Mouse (Mus musculus) ZHBTc4 (cell line): Measurements from ENCODE around the gene Mdh1.
"Not testable (repeated sequence)": the region's sequence is repeated elsewhere in the genome, so short reads cannot be mapped to it uniquely, and the experiment has no call there.

Source experiments
- DNase-seq: peaks from one replicate; pipeline ENCODE4 v3.0.0-alpha.2; 2011; ENCODE audit warnings: low read depth, low spot score

The Mdh1 gene

DNA sequence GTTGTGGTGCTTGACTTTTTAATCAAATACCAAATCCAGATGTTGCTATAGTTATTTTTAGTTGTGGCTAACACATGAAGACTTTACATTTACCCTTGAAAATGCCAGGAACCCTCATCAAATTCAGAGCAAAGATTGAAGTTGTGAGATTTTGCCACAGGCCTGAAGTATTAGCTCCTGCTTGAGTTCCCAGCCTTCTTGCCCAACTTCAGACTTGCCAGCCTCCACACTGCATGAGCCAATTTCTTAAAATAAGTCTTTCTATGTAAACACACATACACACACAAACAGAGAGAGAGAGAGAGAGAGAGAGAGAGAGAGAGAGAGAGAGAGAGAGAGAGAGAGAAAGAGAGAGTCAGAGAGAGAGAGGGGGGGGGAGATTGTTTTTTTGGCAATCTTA is 26.2 kb downstream of the Mdh1 start:
- no peak for DNase-seq

DNA sequence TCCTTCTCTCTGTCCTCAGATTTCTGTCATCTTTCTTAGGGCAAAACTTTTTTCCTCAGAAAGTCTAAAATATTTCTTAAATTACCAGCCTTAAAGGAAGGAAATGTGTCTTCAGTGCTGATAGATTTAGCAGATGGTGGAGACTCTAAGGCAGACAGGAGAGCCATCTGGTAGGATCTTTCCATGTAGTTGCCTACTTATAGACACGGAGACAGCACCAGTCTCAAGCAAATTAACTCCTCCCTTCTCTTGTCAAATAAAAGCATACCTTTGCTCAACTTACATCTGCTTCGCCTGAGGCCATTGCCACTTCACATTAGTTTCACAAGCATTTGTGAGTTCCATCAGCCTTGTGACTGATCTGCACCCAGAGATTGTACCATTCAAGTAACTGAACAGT is 27.1 kb downstream of the Mdh1 start:
- DNase-seq, result peak; percentile 11

DNA sequence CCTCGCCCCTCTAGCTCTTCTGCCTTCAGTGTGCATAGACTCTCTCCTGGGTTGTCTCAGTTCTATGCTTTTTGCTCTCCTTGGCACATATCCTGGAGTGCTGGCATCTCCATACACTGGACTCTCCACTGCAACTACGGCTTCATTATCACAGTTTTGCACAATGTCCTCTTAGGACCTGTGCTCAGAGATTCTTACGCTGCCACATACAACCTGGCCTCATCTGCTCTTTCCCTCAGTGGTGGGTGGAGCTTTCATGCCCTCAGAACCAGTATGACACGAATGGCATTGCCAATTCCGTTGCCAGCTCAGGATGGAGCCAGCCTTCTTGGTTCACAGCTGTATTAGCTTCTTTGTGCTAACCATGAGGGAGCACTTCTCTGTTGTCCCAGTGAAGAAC is 29.4 kb downstream of the Mdh1 start:
- DNase-seq, result no peak

DNA sequence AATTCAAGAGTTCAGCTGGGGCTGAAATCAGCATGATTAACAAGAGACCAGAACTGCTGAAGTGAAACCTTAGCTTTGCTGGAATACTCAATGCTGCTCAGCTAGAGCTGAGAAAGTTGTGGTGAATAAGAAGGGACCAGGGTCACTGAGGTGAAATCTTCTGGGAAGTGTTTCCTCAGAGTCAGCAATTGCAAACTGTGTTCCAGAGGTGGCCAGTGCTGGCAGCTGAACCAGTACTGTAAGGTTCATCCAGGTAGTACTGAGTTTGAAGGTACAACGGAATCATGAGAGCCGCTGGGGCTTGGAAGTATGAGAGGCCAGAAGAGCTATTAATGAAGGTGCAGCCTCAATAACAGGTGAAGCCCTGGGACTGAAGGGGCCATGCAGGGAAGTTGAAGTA is 31.5 kb downstream of the Mdh1 start:
- no peak for DNase-seq

GRCm38 (mm10) chr11:21540072-21540471 is 32.1 kb downstream of the Mdh1 start:
- no peak for DNase-seq

DNA sequence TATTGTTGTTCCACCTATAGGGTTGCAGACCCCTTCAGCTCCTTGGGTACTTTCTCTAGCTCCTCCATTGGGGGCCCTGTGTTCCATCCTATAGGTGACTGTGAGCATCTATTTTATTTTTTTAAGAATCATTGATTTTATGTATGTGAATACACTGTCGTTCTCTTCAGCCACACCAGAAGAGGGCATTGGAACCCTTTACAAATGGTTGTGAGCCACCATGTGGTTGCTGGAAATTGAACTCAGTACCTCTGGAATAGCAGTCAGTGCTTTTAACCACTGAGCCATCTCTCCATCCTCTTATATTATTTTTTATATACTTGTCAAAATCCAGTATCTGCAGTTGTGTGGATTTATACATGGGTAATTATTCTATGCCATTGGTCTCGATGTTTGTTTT is 41.3 kb downstream of the Mdh1 start:
- not testable (repeated sequence) for DNase-seq

GRCm38 (mm10) chr11:21528676-21529394 is 43.3 kb downstream of the Mdh1 start:
- DNase-seq, result no peak

- DNase-seq, result no peak
Observed at GRCm38 (mm10) chr11:21517726-21518125, 54.4 kb downstream of the Mdh1 start.

GRCm38 (mm10) chr11:21516396-21516795 is 55.8 kb downstream of the Mdh1 start:
- DNase-seq, result not testable (repeated sequence)

- not testable (repeated sequence) for DNase-seq
Observed at GRCm38 (mm10) chr11:21510577-21510976, 61.6 kb downstream of the Mdh1 start.

GRCm38 (mm10) chr11:21508713-21509112 is 63.5 kb downstream of the Mdh1 start:
- not testable (repeated sequence) for DNase-seq

DNA sequence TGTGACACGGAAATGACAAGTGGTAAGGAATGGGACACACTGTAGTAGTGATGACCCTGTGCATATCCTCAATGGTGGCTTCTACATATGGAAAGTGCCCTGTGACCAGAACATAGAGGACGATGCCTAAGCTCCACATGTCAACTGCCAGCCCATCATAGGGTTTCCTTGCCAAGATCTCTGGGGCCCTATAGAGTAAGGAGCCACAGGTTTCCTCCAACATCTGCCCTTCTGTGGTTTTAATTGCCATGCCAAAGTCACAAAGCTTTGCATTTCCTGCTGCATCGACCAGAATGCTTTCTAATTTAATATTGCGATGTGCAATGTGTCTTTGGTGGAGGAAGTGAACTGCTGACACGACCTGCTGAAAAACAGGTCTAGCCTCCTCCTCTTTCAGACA is 65.1 kb downstream of the Mdh1 start:
- DNase-seq, result not testable (repeated sequence)
